7 mouse cellular contexts compared by ENCODE assay signal in genomic region chr1:165633345-165633744, GRCm38 (mm10). TPM values are rescaled to one million over a fixed set of nuclear protein-coding genes. Genes with fewer than 3 reads are reported as not detected.
DNase-seq lines count a peak whose midpoint lies in the region; ATAC-seq and TF ChIP-seq lines count a peak whose summit lies in the region.

No protein-coding gene starts in this region.

- H3K4me3 ChIP-seq in left cerebral cortex, adult 2 months, result peak overlapping the region; percentile 72
- peak overlapping the region; percentile 91 for H3K4me3 ChIP-seq in embryonic facial prominence, embryonic 15.5 days (replicated peaks)
- peak overlapping the region; percentile 88 for H3K4me3 ChIP-seq in intestine, postnatal 0 days (ENCODE audit: low read depth, low read length)
- peak overlapping the region; percentile 92 for H3K4me3 ChIP-seq in neural tube, embryonic 14.5 days (ENCODE audit: low read depth, low read length)

- H3K9ac ChIP-seq in embryonic facial prominence, embryonic 15.5 days, result peak overlapping the region; percentile 83
- H3K9ac ChIP-seq in intestine, postnatal 0 days (ENCODE audit: low read depth, low read length), result peak overlapping the region; percentile 86
- H3K9ac ChIP-seq in neural tube, embryonic 14.5 days (replicated peaks; ENCODE audit: low read depth, low read length), result peak overlapping the region; percentile 87

- peak overlapping the region; percentile 82 for H3K27ac ChIP-seq in left cerebral cortex, adult 2 months
- peak overlapping the region; percentile 98; the same call in 1 of the 2 replicates for H3K27ac ChIP-seq in embryonic facial prominence, embryonic 15.5 days (replicated peaks)
- H3K27ac ChIP-seq in intestine, postnatal 0 days (ENCODE audit: low read depth, low read length), result no peak overlapping the region
- H3K27ac ChIP-seq in neural tube, embryonic 14.5 days (ENCODE audit: low read depth, low read length), result peak overlapping the region; percentile 39; the same call in 1 of the 2 replicates

- H3K9me3 ChIP-seq in embryonic facial prominence, embryonic 15.5 days (replicated peaks), result no peaks in the 10 kb centered on the region
- no peaks in the 10 kb centered on the region for H3K9me3 ChIP-seq in intestine, postnatal 0 days (ENCODE audit: control insufficient read depth)
- no peaks in the 10 kb centered on the region for H3K9me3 ChIP-seq in neural tube, embryonic 14.5 days (ENCODE audit: control insufficient read depth, low read length)

- TF ChIP-seq CTCF in left cerebral cortex, adult 2 months (IDR thresholded peaks at IDR 0.05), result no peak
- no peak for TF ChIP-seq CTCF in intestine, postnatal 0 days (IDR thresholded peaks at IDR 0.05; ENCODE audit: low read depth)

- intact Hi-C loops in left cerebral cortex, adult 2 months (cut with DNase I), result no loop called here
- intact Hi-C loops in left cerebral cortex, postnatal 14 days (cut with DNase I), result no loop called here
- intact Hi-C loops in gastrocnemius, postnatal 14 days (cut with DNase I; ENCODE audit: low total_unique reads), result no loop called here

- H3K27me3 ChIP-seq in embryonic facial prominence, embryonic 15.5 days, result no peaks in the 10 kb centered on the region
- no peaks in the 10 kb centered on the region for H3K27me3 ChIP-seq in intestine, postnatal 0 days (replicated peaks; ENCODE audit: control insufficient read depth, insufficient read depth, low read length)
- H3K27me3 ChIP-seq in neural tube, embryonic 14.5 days (ENCODE audit: control insufficient read depth, insufficient read depth, low read length), result no peaks in the 10 kb centered on the region

- no peak for ATAC-seq in embryonic facial prominence, embryonic 15.5 days (ENCODE audit: insufficient number of reproducible peaks, low FRiP score, low TSS enrichment, low read depth)
- no peak for ATAC-seq in intestine, postnatal 0 days
- no peak for ATAC-seq in neural tube, embryonic 14.5 days (ENCODE audit: low read depth)

- no peak for DNase-seq in left cerebral cortex, adult 2 months (ENCODE audit: extremely low spot score in 1 of 2, low spot score in 2 of 2)
- DNase-seq in left cerebral cortex, postnatal 14 days (ENCODE audit: low spot score in 2 of 2), result no peak
- DNase-seq in cerebellum, postnatal 4 days (ENCODE audit: low spot score in 2 of 2), result no peak
- DNase-seq in gastrocnemius, postnatal 14 days, result no peak

- no peaks in the 10 kb centered on the region for H3K36me3 ChIP-seq in embryonic facial prominence, embryonic 15.5 days
- no peaks in the 10 kb centered on the region; the same call in 1 of the 2 replicates for H3K36me3 ChIP-seq in intestine, postnatal 0 days (ENCODE audit: control insufficient read depth, insufficient read depth)
- no peaks in the 10 kb centered on the region for H3K36me3 ChIP-seq in neural tube, embryonic 14.5 days (ENCODE audit: control insufficient read depth, insufficient read depth, low read length)

- peak overlapping the region; percentile 66 for H3K4me2 ChIP-seq in embryonic facial prominence, embryonic 15.5 days (replicated peaks)
- peak overlapping the region; percentile 88 for H3K4me2 ChIP-seq in intestine, postnatal 0 days (replicated peaks; ENCODE audit: low read depth)
- peak overlapping the region; percentile 80 for H3K4me2 ChIP-seq in neural tube, embryonic 14.5 days (ENCODE audit: low read depth, low read length)

- WGBS in embryonic facial prominence, embryonic 15.5 days, result 2% methylated on average over 12 of the region's 12 CpGs
- WGBS in intestine, postnatal 0 days, result 3% methylated on average over 12 of the region's 12 CpGs
- WGBS in neural tube, embryonic 14.5 days, result 2% methylated on average over 12 of the region's 12 CpGs

- H3K4me1 ChIP-seq in embryonic facial prominence, embryonic 15.5 days, result peaks cover 30% of the 10 kb centered on the region
- H3K4me1 ChIP-seq in intestine, postnatal 0 days (replicated peaks; ENCODE audit: control insufficient read depth, insufficient read depth, low read length), result peaks cover 12% of the 10 kb centered on the region
- H3K4me1 ChIP-seq in neural tube, embryonic 14.5 days (ENCODE audit: control insufficient read depth, insufficient read depth, low read length), result peaks cover 14% of the 10 kb centered on the region; the same call in 1 of the 2 replicates

RNA-seq across cellular contexts. Expression of gene Mpzl1, which starts 1.0 kb away (rescaled TPM):
- total RNA-seq in left cerebral cortex, adult 2 months (2021), result 10 to 100 TPM; 24.0 to 24.8 TPM
- 10 to 100 TPM; 52.5 to 61.7 TPM for total RNA-seq in left cerebral cortex, postnatal 14 days (2021)
- polyA plus RNA-seq in embryonic facial prominence, embryonic 15.5 days (2015; fragmentation: Nextera tagmentation; extraction: Ambion mirVana), result 138 and 147 TPM in 2 replicates
- polyA plus RNA-seq in intestine, postnatal 0 days (2015; fragmentation: Nextera tagmentation; extraction: Ambion mirVana), result 53.3 and 56.3 TPM in 2 replicates
- polyA plus RNA-seq in neural tube, embryonic 14.5 days (2014; fragmentation: Nextera tagmentation; extraction: Ambion mirVana), result 155 and 182 TPM in 2 replicates
- 10 to 100 TPM; 23.8 to 25.6 TPM for total RNA-seq in gastrocnemius, postnatal 14 days (2021)
